Mouse (Mus musculus) midbrain, embryonic 10.5 days (tissue): ENCODE data around the gene Ncln. TPM values are rescaled to one million over a fixed set of nuclear protein-coding genes. Genes with fewer than 3 reads are reported as not detected.
"Not testable (repeated sequence)": the region's sequence is repeated elsewhere in the genome, so short reads cannot be mapped to it uniquely, and the experiment has no call there.

ENCODE experiments used
- DNase-seq: peaks from one replicate; pipeline ENCODE4 v3.0.0-alpha.2; 2017; ENCODE audit warnings: low spot score
- H3K27ac ChIP-seq: fragments of 300-500 bp; sonication (generic); replicated peaks from 2 replicates; pipeline ENCODE4 v1.5.1; 2016; ENCODE audit warnings: mild to moderate bottlenecking
- H3K27me3 ChIP-seq: fragments of 300-500 bp; sonication (generic); 2 replicates; pipeline ENCODE4 v1.6.1; 2016; ENCODE audit warnings: low read depth, mild to moderate bottlenecking; ENCODE audit not compliant: poor library complexity, severe bottlenecking
- H3K36me3 ChIP-seq: fragments of 300-500 bp; sonication (generic); 2 replicates; pipeline ENCODE4 v1.6.1; 2016; ENCODE audit warnings: mild to moderate bottlenecking, moderate library complexity
- H3K4me1 ChIP-seq: fragments of 300-500 bp; sonication (generic); 2 replicates; pipeline ENCODE4 v1.6.1; 2016
- H3K4me3 ChIP-seq: fragments of 300-500 bp; sonication (generic); 2 replicates; pipeline ENCODE4 v1.5.1; 2016; ENCODE audit warnings: mild to moderate bottlenecking, moderate library complexity
- H3K9me3 ChIP-seq: fragments of 300-500 bp; sonication (generic); replicated peaks from 2 replicates; pipeline ENCODE4 v1.6.1; 2016; ENCODE audit warnings: mild to moderate bottlenecking
- WGBS: fragments of 180-500 bp; shearing (Covaris S2); methylation state at CpG from one replicate; pipeline ENCODE4 v1.1.7; 2016; 5-methylcytosine and 5-hydroxymethylcytosine counted together
- microRNA-seq: library from miRNA; unstranded; fragments of <30 nt; microRNA quantifications from one replicate; pipeline ENCODE4, GENCODE M21; 2017
- polyA plus RNA-seq: library from polyadenylated mRNA; unstranded; fragments of >200 nt; fragmentation: Nextera tagmentation; extraction: Ambion mirVana; gene quantifications from 2 replicates; pipeline ENCODE4 v1.2.1, GENCODE M21; 2016

The Ncln gene
- polyA plus RNA-seq, 1 experiment from 2014 or later = 87.5 TPM

- H3K4me1 ChIP-seq = peaks cover 7% of the 10 kb centered on the region; the same call in 1 of the 2 replicates
- H3K36me3 ChIP-seq = no peaks in the 10 kb centered on the region
- no peaks in the 10 kb centered on the region for H3K9me3 ChIP-seq
- 11% methylated on average over 36 of the region's 36 CpGs for WGBS
- H3K27ac ChIP-seq = no peak overlapping the region
- no peak overlapping the region for H3K4me3 ChIP-seq
- peaks cover 75% of the 10 kb centered on the region for H3K27me3 ChIP-seq
- peak; percentile 19 for DNase-seq
Observed at GRCm38 (mm10) chr10:81452237-81452946, 43.8 kb downstream of the Ncln start.

GRCm38 (mm10) chr10:81451365-81451745 is 44.8 kb downstream of the Ncln start:
- Histone ChIP-seq H3K27me3 (peaks cover 64% of the 10 kb centered on the region), H3K9me3 (no peaks in the 10 kb centered on the region), H3K4me1 (peaks cover 7% of the 10 kb centered on the region; the same call in 1 of the 2 replicates), H3K4me3 (no peak overlapping the region), H3K27ac (no peak overlapping the region), H3K36me3 (no peaks in the 10 kb centered on the region)
- WGBS = 73% methylated on average over 6 of the region's 6 CpGs
- DNase-seq = peak; percentile 11

GRCm38 (mm10) chr10:81450641-81451364 is 45.4 kb downstream of the Ncln start:
- WGBS = 63% methylated on average over 9 of the region's 9 CpGs
- peaks cover 59% of the 10 kb centered on the region for H3K27me3 ChIP-seq

GRCm38 (mm10) chr10:81450140-81450539 is 46.1 kb downstream of the Ncln start:
- Histone ChIP-seq H3K9me3 (no peaks in the 10 kb centered on the region), H3K36me3 (no peaks in the 10 kb centered on the region), H3K4me1 (peaks cover 7% of the 10 kb centered on the region; the same call in 1 of the 2 replicates), H3K27me3 (peaks cover 52% of the 10 kb centered on the region), H3K27ac (no peak overlapping the region), H3K4me3 (no peak overlapping the region)
- DNase-seq = peak; percentile 83
- WGBS = 1% methylated on average over 7 of the region's 7 CpGs

More at GRCm38 (mm10) chr10:81450641-81451364, 45.4 kb downstream of the Ncln start:
- H3K4me1 ChIP-seq = peaks cover 7% of the 10 kb centered on the region; the same call in 1 of the 2 replicates
- DNase-seq = peak; percentile 10
- no peak overlapping the region for H3K4me3 ChIP-seq
- no peaks in the 10 kb centered on the region for H3K9me3 ChIP-seq
- H3K27ac ChIP-seq = no peak overlapping the region
- H3K36me3 ChIP-seq = no peaks in the 10 kb centered on the region

- H3K4me1 ChIP-seq, H3K27me3 ChIP-seq, H3K27ac ChIP-seq, H3K36me3 ChIP-seq, H3K4me3 ChIP-seq, DNase-seq, H3K9me3 ChIP-seq: not testable (repeated sequence)
- 32% methylated on average over 2 of the region's 2 CpGs for WGBS
Observed at GRCm38 (mm10) chr10:81445516-81445915, 50.7 kb downstream of the Ncln start.

- H3K27ac ChIP-seq = no peak overlapping the region
- no peaks in the 10 kb centered on the region for H3K9me3 ChIP-seq
- H3K27me3 ChIP-seq = peaks cover 10% of the 10 kb centered on the region; the same call in 1 of the 2 replicates
- H3K36me3 ChIP-seq = no peaks in the 10 kb centered on the region
- no peaks in the 10 kb centered on the region for H3K4me1 ChIP-seq
- DNase-seq = no peak
- H3K4me3 ChIP-seq = no peak overlapping the region
Observed at GRCm38 (mm10) chr10:81441019-81441418, 55.2 kb downstream of the Ncln start.

Small RNA genes within 50 kb of the gene (microRNA-seq; reads per million reads assigned to microRNA genes)
- gene Gm25595 = not detected

Other genes starting within 250 kb of the Ncln start
- 3.7 and 4.2 TPM in 2 replicates for gene Matk, start 243.5 kb downstream of the Ncln start, polyA plus RNA-seq
- gene Mrpl54, start 229.5 kb downstream of the Ncln start, polyA plus RNA-seq = 229 and 258 TPM in 2 replicates
- 50.5 and 55.5 TPM in 2 replicates for gene Apba3, start 229.4 kb downstream of the Ncln start, polyA plus RNA-seq
- 6.5 and 6.9 TPM in 2 replicates for gene Tjp3, start 204.8 kb downstream of the Ncln start, polyA plus RNA-seq
- 55.0 and 60.8 TPM in 2 replicates for gene Pip5k1c, start 203.4 kb downstream of the Ncln start, polyA plus RNA-seq
- gene Cactin, start 175.3 kb downstream of the Ncln start, polyA plus RNA-seq = 53.5 and 53.6 TPM in 2 replicates
- gene Tbxa2r, start 167.7 kb downstream of the Ncln start, polyA plus RNA-seq = 2.9 and 3.3 TPM in 2 replicates
- not detected in 2 replicates for gene Gipc3, start 153.1 kb downstream of the Ncln start, polyA plus RNA-seq
- 102 and 115 TPM in 2 replicates for gene Hmg20b, start 145.9 kb downstream of the Ncln start, polyA plus RNA-seq
- gene Mfsd12, start 138.9 kb downstream of the Ncln start, polyA plus RNA-seq = 9.3 and 10.6 TPM in 2 replicates
- 0.38 and 0.39 TPM in 2 replicates for gene 4930404N11Rik, start 130.6 kb downstream of the Ncln start, polyA plus RNA-seq
- 138 and 146 TPM in 2 replicates for gene Fzr1, start 117.9 kb downstream of the Ncln start, polyA plus RNA-seq
- gene Dohh, start 112.0 kb downstream of the Ncln start, polyA plus RNA-seq = 93.4 and 98.7 TPM in 2 replicates
- 2.9 and 3.4 TPM in 2 replicates for gene Gm48551, start 111.9 kb downstream of the Ncln start, polyA plus RNA-seq
- 1.7 and 2.9 TPM in 2 replicates for gene Gm48552, start 107.4 kb downstream of the Ncln start, polyA plus RNA-seq
- 1.7 and 2.3 TPM in 2 replicates for gene Smim24, start 103.3 kb downstream of the Ncln start, polyA plus RNA-seq
- 8.7 and 11.7 TPM in 2 replicates for gene Nfic, start 40.8 kb downstream of the Ncln start, polyA plus RNA-seq
- 5.0 and 10.8 TPM in 2 replicates for gene Celf5, start 13.7 kb downstream of the Ncln start, polyA plus RNA-seq
- gene S1pr4, start 3.7 kb upstream of the Ncln start, polyA plus RNA-seq = 0.37 and 0.89 TPM in 2 replicates
- 0.53 and 0.85 TPM in 2 replicates for gene Gna15, start 27.8 kb upstream of the Ncln start, polyA plus RNA-seq
- gene Gna11, start 48.8 kb upstream of the Ncln start, polyA plus RNA-seq = 70.7 and 73.7 TPM in 2 replicates
- 334 and 467 TPM in 2 replicates for gene Aes, start 63.1 kb upstream of the Ncln start, polyA plus RNA-seq
- gene Tle2, start 78.2 kb upstream of the Ncln start, polyA plus RNA-seq = 9.7 and 13.5 TPM in 2 replicates
- 6.0 and 8.8 TPM in 2 replicates for gene Tle6, start 104.7 kb upstream of the Ncln start, polyA plus RNA-seq
- gene BC025920, start 109.9 kb upstream of the Ncln start, polyA plus RNA-seq = 1.4 and 2.0 TPM in 2 replicates
- gene Sirt6, start 131.4 kb upstream of the Ncln start, polyA plus RNA-seq = 49.3 and 58.7 TPM in 2 replicates
- 5.8 and 5.9 TPM in 2 replicates for gene Ankrd24, start 132.1 kb upstream of the Ncln start, polyA plus RNA-seq
- gene Gm10778, start 152.7 kb upstream of the Ncln start, polyA plus RNA-seq = 4.9 and 5.6 TPM in 2 replicates
- 18.8 and 19.0 TPM in 2 replicates for gene Zfp433, start 208.4 kb upstream of the Ncln start, polyA plus RNA-seq